Mouse (Mus musculus) T-helper 2 cell (primary cell): Measurements from ENCODE around the gene Agap1.

Experiments
- in situ Hi-C: fragments of 300-600 bp; cut with MboI, MseI; formaldehyde crosslinking; loops from one replicate; pipeline ENCODE4 v1.15.1; 2025; ENCODE audit warnings: high pct_unique_total_duplicates

Agap1 gene

GRCm38 (mm10) chr1:89845487-89845886, 390.9 kb downstream of the Agap1 start:
- in situ Hi-C loops: no loop called here

- in situ Hi-C loops: no loop called here
Measured at GRCm38 (mm10) chr1:89846148-89846547, 391.5 kb downstream of the Agap1 start.

- in situ Hi-C loops: no loop called here
Measured at GRCm38 (mm10) chr1:89848356-89849039, 393.9 kb downstream of the Agap1 start.

DNA sequence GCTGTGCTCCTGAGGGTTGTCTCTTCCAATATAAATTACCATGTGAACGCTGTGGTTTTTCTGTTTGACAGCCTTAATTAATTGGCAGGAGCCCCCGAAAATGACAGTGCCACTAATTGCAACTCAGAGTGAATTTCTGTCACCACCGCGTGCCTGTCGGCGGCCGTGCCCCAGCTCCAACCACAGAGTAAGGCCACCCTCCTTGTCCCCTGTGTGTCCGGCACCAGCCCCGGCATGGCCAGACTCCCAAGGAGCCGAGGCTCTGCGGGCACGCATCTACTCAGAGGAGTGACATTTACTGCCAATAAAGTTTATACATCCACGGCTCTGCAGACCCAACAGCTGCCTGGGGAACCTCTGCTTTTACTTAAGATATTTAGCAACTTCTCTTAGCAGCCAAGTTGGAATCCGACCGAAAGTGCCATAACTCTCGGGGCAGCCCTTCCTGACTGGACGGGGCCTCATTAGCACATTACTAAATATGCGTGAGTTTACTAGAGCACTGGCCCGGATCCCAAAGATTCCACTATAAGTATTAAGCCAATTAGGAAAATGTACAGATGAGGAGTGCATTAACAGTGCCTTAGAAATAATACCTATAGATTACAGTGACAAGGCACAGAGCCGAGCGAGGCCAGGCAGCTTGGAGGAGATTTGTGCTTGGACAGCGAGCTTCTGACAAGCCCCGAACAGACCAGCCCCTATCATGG, 394.7 kb downstream of the Agap1 start:
- in situ Hi-C loops: no loop called here

GRCm38 (mm10) chr1:89849861-89850230, 395.2 kb downstream of the Agap1 start:
- in situ Hi-C loops: no loop called here

GRCm38 (mm10) chr1:89850681-89851414, 396.2 kb downstream of the Agap1 start:
- in situ Hi-C loops: no loop called here

GRCm38 (mm10) chr1:89859182-89859581, 404.6 kb downstream of the Agap1 start:
- in situ Hi-C loops: no loop called here

DNA sequence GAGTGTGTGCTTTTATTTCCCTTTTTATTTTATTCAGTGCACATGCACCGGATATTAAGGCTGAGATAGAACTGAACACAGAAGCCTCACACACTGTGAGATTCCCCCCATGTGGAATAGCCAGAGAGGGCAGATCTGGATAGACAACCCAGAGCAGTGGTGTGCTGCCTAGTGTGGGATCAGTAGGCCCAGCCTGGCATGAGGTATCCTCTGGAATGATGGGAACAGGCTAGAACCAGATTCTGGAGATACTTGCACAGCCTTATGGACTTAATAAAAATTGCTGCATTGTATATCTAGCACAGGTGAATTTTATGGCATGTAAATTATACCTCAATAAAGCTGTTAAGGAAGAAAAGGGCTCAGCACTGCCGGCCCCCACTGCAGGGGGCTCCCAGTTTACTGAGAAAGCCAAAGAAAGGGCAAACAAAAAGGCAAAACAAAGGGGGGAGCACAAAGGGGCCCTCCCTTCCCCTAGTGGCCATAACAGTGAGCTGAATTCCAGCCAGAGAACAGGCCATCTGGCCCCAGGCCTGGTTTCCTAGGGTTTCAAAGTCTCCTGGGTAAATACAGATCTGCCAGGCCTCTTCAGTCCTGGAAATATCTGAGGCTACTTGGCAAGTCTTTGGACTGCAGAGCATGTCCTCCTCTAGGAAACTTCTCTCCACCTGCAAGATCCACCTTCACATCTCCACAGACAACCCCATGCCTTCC, 405.6 kb downstream of the Agap1 start:
- in situ Hi-C loops: no loop called here

DNA sequence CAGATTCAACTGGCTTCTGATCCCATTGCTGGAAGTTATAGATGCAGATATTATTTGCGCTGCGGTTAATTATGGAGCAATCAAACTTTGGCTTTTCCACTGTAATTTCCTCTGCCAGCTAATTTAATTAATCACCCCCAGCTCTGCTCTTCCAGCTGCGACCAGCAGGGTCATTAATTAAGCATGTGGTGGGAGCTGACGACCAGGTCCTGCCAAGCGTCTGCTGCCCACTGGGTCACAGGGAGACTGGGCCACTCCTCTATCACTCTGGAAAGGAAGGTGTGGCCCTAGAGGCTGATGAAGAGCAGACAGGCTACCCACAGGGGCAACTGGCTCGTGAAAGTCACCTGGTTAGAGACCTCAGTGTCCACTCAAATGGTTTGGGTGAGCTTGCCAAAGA, 411.2 kb downstream of the Agap1 start:
- in situ Hi-C loops: no loop called here

GRCm38 (mm10) chr1:89867847-89868246, 413.2 kb downstream of the Agap1 start:
- in situ Hi-C loops: no loop called here

DNA sequence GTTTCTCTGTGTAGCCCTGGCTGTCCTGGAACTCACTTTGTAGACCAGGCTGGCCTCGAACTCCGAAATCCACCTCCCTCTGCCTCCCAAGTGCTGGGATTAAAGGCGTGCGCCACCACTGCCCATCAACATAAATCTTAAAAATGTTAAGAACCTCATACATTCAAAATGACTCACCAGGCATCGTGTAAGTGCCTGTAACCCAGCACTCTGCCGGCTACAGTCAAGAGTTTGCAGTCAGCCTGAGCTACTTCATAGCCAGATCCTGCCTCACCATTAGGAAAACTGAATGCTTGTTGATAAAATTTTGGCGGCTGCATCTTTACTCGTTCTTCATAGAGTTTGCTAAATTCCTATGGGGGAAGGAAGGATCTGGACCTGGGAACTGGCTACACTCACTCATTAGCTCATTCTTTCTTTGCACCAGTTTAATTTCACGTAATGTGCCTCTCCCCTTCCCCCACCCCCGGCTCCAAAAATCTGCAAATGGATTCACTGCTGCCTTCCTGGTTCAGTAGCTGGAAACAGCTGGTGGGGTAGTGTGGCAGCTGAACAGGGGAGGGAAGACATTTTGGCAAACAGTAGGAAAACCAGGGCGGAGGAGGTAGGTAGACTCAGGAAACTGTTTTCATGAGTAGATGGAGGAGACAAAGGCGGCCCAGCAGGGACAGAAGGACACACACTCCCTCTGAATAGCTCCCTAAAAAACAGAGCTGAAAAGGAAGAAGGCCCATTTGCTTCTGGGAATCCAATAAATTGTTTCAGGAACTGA, 415.7 kb downstream of the Agap1 start:
- in situ Hi-C loops: no loop called here

GRCm38 (mm10) chr1:89870906-89871211, 416.3 kb downstream of the Agap1 start:
- in situ Hi-C loops: no loop called here

DNA sequence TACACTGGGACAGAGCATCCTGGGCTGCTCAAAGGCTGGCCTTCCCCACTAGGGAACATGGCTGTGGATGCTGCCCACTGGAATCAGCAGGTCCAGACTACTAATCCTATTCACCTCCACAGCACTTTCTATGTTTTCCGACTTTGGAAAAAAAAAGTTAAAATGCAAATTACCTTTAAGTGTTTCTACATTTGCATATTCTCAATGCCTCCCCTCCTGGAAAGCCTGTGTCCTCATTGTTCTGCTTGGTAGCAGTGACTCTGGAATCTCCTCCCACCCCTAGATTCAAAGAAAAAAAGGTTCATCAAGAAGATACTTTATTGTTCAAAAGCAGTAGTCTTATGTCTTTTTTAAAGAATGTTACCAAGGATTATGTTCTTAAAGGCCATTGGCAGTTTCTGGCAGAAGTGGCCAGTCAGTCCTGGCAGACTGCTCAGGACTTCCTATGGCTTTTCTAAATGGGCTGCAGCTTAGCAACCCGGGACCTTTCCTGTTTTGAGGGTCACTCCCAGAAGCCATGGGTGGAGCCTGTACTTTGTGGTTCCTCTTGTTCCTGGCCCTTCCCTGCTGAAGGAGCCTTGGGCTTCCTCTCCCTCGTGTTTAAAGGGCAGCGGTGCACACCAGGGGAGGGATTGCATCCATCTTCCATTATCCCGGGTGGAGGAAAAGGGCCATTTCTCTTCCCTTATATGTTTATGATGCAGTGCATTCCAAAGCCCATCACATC, 421.9 kb downstream of the Agap1 start:
- in situ Hi-C loops: no loop called here

DNA sequence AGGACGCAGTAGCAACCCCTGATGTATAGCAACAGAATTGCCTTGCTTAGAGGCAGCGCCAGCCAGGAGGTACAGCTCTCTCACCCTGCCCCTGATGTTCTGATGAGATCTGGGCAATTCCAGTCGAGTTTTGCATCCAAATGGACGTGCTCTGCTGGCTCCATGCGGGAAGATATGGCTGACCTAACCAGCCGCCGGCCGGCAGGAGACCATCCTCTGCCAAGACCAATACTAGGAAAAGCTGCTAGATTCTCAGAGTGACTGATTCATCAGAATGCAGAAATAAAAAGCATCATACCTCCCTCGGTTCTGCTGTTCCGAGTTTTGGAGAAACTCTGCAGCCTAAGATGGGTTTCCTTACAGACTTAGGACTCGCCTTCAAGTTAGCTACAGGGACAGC, 423.9 kb downstream of the Agap1 start:
- in situ Hi-C loops: no loop called here

DNA sequence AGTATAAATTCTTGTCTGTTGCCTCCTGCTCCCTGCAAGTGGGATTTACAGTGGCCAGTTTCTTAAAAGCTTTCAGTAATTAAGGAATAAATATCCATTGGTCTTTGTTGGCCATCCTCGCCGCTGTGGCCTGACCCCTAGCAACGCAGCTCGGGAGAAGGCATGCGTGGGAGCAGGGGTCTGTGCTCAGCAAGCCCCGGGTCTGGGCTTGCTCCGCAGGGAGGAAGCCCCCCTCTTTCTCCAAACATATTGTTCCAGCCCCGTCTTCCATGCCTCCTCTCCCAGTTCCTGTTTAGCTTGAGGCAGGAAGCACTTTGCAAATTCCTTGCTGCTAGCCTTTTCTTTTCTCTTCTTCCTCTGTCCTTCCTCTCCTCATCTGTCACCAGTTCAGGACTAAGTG, 425.6 kb downstream of the Agap1 start:
- in situ Hi-C loops: no loop called here

GRCm38 (mm10) chr1:89880834-89881233, 426.2 kb downstream of the Agap1 start:
- in situ Hi-C loops: no loop called here

GRCm38 (mm10) chr1:89884335-89884734, 429.7 kb downstream of the Agap1 start:
- in situ Hi-C loops: no loop called here

GRCm38 (mm10) chr1:89885696-89886095, 431.1 kb downstream of the Agap1 start:
- in situ Hi-C loops: no loop called here

DNA sequence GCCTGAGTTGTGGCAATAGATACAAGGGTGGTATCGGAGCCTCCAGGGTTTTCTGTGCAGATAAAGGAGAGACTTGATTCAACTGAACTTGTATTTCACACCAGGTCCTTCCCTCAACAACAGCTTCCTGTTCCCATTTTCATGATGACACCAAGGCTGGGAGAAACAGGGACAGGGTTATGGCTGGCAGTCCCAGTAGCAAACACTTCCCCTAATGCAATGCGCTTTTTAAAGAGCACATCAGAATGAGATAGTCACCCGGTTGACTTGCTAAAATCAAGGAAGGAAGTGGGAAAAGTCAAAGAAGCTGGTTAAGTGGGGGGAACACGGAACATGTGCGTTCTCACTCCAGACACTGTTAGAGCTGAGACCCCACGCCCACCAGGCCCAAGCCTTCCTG, 436.8 kb downstream of the Agap1 start:
- in situ Hi-C loops: no loop called here

GRCm38 (mm10) chr1:89892281-89892680, 437.7 kb downstream of the Agap1 start:
- in situ Hi-C loops: no loop called here

DNA sequence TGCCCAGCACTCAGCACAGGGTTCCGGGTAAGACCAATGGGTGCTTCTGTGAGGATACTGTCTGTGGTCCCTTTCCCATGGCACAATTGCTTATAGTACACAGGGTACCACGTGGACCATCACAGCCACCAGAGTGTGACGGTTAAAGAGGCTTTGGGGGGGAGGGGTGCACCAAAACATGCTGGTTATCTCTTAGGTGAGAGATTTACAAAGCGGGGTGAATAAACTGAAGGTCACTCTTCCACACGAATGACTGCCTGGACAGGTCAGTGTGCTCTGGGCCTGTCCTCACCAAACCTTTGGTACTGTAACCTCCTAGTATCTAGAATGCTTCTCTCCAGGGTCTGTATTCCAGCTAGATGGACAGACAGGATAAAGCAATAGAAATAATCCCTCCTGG, 441.2 kb downstream of the Agap1 start:
- in situ Hi-C loops: no loop called here
